Mouse (Mus musculus) brain, embryonic 14.5 days (tissue): ENCODE measurements around the gene Serpina3g.

Experiments used
- CTCF ChIP-seq: fragments of 200-500 bp; IDR thresholded peaks from 2 replicates; pipeline ENCODE4 v1.5.1; 2012; ENCODE audit warnings: inconsistent platforms, mild to moderate bottlenecking, moderate library complexity, borderline replicate concordance; ENCODE audit not compliant: insufficient read depth, insufficient read length; ENCODE audit errors: extremely low read depth
- POLR2A ChIP-seq: fragments of 200-500 bp; IDR thresholded peaks from 2 replicates; pipeline ENCODE4 v1.6.1; 2012; ENCODE audit warnings: mild to moderate bottlenecking, inconsistent platforms, borderline replicate concordance; ENCODE audit not compliant: poor library complexity, insufficient read depth, insufficient read length, severe bottlenecking; ENCODE audit errors: extremely low read depth

DNA sequence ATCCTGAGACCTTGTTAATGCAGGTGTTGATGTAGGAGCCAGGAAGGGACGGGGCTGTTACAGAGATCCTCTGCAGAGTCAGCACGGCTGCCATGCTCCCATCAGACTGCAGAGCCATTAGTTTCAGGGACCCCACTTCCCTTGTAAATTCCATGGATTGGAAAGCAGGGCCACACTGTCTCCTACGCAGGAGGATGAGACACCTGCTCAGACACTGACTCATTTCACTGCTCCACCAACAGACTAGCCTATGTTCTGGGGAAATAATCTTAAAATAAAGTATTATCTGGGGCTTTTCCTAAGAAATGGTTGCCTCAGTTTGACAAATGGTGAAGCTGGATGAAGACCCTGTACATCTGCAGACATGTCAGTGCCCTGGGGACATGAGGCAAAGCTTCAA is 12.2 kb downstream of the Serpina3g start:
- TF ChIP-seq CTCF, result no peak
- no peak for TF ChIP-seq POLR2A
